Mouse (Mus musculus) T-cell, adult 2 months (primary cell): ENCODE measurements around the gene Rer1.

Source experiments
- DNase-seq: peaks from one replicate; pipeline ENCODE4 v3.0.0; 2022; ENCODE audit warnings: low spot score

Gene Rer1

GRCm38 (mm10) chr4:155024170-155025010 is 61.8 kb downstream of the Rer1 start:
- no peak for DNase-seq
